Mouse (Mus musculus): ENCODE results near the gene Heatr4.

Gene Heatr4

DNA sequence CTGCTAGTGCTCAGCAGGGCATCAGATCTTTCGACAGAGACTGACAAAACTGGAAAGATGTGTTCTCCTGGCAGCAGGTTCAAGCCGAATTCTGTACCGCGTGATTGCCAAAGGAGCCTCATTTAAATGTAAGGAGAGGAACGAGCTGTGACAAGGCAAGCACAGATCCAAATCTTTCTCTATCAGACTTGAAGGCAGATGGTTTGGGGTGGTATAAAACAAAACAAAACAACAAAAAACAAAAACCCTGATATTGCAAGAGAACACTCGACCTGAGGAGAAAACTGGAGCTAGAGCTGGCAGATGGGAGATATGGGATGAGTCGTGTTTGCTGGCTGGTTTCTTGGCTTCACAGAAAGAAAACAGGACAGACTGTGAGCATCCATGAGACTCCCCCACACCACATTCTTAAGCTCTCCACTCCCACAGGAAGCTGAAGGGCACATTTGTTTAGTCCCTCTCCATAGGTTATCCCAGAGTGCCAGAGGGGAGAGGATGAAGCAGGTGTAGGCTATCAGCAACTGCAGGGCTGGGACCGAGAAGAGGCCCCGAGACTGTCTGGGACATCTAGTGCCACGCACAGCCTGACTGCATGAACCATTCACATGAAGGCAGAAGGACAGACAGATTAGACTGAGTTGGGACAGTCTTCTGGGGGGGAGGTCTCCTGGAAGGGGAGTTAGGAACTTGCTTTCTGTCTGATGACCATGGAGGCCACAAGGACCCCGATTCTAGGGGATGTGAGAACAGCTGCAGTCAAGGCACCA lies 13.9 kb upstream of the Heatr4 start:
- DNase-seq (ENCODE audit: low read depth, low spot score) = no peak

DNA sequence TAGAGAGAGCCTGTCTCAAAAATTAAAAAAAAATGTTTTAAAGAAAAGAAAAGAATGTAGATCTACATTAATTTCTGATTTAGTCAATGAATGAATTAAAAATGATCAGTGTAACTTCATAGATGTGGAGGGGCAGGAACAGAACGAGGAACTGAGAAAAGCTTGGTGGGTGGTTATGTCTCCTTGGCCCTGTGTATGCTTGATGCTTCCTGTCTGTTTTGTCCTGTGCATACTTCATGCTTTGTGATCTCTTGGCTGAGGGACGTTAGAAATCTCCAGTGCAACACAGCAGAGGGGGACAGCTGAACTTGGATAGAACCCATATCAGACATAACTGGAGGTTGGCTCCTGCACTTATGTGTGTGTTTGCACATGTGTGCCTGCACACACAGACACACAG lies 12.6 kb upstream of the Heatr4 start:
- DNase-seq (ENCODE audit: low read depth, low spot score) = no peak

DNA sequence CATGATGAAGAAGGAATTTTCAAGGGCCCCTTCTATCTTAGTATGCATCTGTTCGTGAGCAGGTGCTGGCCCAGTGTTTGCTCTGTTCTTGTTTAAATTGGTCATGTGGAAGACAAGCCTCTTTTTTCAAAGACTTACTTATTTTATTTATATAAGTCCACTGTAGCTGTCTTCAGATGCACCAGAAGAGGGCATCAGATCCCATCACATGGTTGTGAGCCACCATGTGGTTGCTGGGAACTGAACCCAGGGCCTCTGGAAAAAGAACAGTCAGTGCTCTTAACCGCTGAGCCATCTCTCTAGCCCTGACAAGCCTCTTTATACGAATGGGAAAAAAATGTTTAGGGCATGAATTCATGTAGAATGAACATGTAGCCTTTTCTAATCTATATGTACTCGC lies 4.7 kb upstream of the Heatr4 start:
- DNase-seq (ENCODE audit: low read depth, low spot score) = no peak

DNA sequence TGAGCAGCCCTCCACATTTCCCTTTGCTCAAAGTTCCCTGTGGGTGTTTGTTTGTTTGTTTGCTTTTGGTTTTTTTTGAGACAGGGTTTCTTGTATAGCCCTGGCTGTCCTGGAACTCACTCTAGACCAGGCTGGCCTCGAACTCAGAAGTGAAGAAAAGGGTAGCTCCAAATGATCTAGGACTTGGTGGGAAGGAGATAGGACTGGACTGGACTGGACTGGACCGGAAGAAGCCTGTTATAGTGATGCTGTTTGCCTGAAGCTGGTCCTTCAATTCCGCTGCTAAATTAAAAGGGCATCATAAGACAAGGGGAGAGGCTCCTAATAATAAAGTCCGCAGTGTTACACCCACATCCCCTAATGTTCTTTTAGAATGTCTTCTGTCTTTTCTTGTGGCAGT lies 3.8 kb upstream of the Heatr4 start:
- DNase-seq (ENCODE audit: low read depth, low spot score) = no peak

DNA sequence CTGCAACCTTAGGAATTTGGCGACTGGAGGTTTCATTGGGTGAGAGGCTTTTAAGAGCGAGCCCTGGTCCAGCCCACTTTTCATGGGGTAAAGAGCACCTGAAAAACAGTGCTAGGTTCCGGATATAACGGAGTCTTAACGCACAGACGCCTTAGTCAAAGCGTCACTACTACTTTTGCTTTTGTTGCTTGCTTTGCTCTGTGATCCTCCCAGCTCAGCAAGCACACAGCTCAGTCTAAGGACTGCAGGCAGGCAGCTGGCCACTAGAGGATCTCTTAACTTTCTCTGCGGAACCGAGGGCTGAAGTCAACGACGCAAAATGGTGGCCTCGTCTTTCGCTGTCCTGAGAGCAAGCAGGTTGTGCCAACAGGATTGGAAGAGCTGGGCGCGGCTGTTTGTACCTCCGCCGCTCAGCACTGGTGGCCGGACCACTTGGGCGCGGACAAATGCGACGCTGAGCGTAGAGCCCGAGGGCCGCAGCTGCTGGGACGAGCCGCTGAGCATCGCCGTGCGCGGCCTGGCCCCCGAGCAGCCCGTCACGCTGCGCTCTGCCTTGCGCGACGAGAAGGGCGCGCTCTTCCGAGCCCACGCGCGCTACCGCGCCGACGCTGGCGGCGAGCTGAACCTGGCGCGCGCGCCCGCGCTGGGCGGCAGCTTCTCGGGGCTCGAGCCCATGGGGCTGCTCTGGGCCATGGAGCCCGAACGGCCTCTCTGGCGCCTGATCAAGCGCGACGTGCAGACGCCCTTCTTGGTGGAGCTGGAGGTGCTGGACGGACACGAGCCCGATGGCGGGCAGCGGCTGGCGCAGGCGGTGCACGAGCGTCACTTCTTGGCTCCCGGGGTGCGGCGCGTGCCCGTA lies 3.2 kb upstream of the Heatr4 start, which contains the start of gene Acot2:
Acot2 (plus strand) TSS at position 279 of the 859 bp plus-strand sequence.
- DNase-seq (ENCODE audit: low read depth, low spot score) = peak; percentile 93

DNA sequence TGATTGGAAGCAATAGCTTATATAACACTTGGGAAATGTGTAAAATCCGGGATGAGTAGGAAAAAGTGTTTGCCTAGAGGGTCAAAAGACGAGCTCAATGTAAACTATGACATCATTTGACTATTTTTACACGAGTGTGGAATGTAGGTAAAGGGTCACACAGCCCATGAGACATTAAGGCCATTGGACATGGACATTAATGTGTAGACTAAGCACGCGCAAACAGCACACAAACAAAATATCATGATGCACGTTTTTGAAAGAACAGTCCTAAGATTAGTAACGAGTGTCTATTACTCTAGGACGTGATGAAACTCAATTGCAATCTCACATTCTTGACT lies 2.6 kb upstream of the Heatr4 start:
- no peak for DNase-seq (ENCODE audit: low read depth, low spot score)

DNA sequence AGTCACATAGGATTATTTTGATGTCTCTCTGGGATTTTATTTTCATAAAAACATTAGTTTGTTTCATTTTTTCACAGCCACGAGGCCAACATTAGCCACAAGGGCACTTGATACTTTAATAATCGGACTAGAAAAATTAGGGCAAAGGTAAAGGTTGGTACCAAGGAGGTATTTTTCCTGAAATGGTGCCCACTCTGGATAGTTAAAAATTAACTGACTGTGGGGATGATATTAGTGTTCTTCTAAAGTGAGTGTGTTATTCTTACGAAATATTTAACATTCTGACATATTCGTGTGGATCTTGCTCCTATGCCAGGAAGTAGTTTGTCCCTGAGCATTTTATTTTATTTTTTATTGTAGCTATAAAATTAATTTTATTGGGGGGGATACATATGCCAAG lies 3.0 kb downstream of the Heatr4 start:
- DNase-seq (ENCODE audit: low read depth, low spot score) = no peak

DNA sequence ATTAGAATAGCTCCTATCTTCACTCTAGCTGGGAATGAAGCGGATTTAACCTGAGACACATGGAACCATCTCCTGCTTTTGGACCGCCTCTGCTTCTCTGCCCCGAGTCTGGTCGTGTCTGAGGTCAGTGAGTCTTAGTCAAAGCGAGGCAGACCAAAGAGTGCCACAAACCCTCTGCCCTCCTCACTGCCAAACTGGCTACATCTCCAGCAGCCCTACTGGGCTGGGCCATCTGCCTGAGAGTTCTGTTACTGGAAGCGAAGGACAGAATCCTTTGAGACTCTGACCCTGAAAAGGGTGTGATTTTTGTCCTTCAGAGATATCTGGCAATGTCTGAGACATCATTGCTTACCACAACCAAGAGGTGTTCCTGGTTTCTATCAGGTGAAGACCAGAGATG lies 5.8 kb downstream of the Heatr4 start:
- DNase-seq (ENCODE audit: low read depth, low spot score) = no peak

DNA sequence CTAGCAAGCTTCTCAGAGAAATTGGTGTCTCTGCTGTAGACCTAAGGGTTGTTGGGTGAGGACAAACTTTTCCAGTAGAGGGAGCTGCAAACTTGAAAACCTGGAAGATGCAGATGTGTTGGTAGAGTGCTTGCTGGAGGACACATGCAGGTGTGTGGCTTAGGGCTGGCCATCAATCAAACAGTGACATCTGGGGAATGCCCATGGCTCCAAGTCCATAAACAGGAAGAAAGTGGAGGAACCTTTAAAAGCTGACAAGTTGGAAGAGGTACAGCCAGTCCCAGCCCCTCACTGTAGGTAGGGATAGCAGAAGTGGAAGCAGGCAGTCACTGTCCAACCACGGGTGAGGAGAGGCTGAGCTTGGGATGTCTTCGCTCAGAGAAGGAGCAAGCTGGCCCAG lies 12.5 kb downstream of the Heatr4 start:
- DNase-seq (ENCODE audit: low read depth, low spot score) = peak; percentile 77

DNA sequence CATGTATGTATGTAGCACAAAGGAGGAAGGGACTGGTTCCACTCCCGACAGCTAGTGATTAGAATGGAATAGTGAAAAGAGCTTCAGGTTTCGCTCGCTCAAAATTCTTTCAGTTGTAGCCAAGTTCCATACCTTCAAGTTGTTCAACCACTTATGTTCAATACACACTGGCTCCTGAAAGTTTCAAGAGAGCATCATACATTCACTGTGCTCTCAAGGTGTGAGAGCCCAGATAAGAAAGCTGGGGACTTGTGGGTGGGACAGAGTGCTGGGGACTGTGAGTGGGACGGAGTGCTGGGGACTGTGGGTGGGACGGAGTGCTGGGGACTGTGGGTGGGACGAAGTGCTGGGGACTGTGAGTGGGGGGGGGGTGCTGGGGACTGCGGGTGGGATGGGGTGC lies 19.4 kb downstream of the Heatr4 start:
- DNase-seq (ENCODE audit: low read depth, low spot score) = no peak

DNA sequence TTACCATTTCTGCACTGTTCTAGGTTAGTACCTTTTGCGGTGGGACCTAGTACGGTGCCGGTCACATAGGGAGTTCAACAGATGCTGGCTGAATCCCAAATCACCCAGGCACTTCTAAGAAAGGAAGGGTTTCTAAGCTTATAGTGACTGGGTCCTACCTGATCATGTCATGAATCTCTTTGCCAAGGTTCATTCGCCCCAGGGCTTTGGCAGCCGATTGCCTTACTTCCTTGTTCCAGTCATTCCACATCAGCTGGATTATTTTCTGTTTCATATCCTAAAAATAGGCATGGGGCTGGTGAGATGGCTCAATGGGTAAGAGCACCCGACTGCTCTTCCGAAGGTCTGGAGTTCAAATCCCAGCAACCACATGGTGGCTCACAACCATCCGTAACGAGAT lies 26.4 kb downstream of the Heatr4 start:
- no peak for DNase-seq (ENCODE audit: low read depth, low spot score)

DNA sequence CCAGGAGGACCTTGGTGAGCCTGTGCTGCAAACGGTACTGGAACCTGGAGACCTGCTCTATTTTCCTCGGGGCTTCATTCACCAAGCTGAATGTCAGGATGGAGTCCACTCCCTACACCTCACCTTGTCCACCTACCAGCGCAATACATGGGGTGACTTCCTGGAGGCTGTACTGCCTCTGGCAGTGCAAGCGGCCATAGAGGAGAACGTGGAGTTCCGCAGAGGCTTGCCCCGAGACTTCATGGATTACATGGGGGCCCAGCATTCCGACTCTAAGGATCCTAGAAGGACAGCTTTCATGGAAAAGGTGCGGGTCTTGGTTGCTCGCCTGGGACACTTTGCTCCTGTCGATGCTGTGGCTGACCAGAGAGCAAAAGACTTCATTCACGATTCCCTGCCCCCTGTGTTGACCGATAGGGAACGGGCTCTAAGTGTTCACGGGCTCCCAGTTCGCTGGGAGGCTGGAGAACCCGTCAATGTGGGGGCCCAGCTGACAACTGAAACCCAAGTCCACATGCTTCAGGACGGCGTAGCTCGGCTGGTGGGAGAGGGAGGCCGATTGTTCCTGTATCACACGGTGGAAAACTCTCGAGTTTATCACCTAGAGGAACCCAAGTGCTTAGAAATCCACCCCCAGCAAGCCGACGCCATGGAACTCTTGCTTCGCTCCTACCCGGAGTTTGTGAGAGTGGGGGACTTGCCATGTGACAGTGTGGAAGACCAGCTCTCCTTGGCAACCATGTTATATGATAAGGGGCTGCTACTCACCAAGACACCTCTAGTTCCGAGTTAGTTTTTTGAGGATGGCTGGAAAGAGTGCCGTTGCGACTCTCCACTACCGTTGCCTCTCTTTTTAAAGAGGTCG lies 32.7 kb downstream of the Heatr4 start:
- DNase-seq (ENCODE audit: low read depth, low spot score) = no peak

DNA sequence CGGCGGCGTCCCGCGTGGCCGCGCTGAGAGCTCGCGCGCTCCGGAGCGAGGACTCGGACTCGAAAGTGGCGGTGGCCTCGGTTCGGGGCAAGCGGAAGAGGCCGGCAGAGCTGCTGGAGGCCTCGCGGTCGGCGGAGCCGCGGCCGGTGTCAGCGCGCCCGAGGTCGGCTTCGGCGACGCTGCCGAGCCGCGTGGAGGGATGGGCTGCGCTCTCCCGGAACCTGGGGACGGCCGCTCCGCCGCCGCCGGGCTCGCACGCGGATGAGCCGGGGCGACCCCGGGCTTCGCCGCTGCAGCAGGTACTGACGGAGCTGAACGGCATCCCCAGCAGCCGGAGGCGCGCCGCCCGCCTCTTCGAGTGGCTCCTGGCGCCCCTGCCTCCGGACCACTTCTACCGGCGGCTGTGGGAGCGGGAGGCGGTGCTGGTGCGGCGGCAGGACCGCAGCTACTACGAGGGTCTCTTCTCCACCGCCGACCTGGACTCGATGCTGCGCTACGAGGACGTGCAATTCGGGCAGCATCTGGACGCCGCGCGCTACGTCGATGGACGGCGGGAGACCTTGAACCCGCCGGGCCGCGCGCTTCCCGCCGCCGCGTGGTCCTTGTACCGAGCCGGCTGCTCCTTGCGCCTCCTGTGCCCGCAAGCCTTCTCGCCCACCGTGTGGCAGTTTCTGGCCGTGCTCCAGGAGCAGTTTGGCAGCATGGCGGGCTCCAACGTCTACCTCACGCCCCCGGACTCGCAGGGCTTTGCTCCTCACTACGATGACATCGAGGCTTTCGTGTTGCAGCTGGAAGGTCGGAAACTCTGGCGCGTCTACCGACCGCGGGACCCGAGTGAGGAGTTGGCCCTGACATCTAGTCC lies 33.6 kb downstream of the Heatr4 start:
- DNase-seq (ENCODE audit: low read depth, low spot score) = peak; percentile 58

DNA sequence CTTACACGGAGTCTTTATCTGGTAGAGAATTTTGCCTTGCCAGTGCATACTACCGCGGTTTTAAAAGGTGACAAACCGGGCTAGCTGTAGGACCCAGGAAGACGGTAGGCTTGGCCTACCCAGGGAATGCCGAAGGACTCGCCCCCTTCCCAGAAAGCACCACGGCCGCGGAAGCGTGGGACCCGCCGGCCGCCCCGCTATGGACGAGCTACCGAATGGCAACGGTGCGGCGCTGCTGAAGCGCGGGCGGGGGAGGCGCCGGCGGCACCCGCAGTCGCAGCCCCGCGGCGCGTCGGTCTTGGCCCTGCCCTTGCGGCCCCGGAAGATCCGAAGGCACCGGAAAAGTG lies 34.2 kb downstream of the Heatr4 start, which contains the start of gene Riox1:
Riox1 (plus strand) TSS at position 116 of the 347 bp plus-strand sequence.
- DNase-seq (ENCODE audit: low read depth, low spot score) = peak; percentile 88

DNA sequence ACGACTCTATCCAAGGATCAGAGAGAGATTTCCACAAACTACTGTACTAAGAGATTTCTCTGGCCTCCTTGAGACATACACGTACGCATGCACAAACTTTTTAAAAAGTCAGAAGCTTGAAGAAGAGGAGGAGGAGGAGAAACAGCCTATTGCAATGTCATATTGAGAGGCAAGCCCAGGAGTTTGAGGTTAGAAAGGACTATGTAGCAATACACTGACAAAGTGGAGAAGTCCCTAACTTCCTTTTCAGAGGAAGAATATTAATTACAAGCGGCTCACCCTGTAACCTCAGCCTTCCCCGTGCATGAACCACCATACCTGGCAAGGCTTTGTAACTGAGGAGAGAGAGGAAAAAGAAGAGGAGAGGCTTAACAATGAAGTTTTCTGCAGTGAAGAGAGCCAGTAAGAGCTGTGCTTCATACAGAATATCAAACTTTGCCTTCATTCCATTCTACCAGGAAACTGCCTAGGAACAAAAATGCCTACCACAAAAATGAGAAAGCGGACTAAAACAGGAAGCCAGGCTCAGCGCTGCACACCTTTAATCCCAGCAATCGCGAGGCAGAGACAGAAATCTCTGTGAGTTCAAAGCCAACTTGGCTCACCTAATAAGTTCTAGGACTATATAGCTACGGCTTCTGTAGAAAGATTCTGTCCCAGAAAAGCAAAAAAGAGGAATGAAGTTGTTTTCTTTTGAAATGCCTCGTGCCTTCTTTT lies 34.7 kb downstream of the Heatr4 start:
- no peak for DNase-seq (ENCODE audit: low read depth, low spot score)

DNA sequence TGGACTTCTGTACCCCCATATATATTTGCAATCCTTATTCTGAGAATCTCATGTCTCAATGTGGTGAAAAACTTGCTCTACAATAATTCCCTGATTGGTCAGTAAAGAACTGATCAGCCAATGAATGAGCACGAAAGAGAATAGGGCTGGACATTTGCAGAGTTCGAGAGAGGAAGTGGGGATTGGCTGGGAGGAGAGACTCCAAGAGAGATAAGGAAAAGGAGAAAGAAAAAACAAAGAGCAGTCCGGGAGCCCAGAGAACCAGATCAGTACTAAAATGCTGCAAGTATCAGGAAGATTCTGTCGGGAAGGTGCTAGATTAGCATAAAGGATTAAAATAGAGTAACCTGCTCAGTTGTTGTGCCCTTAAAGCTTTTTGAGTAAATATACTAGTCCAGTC lies 35.6 kb downstream of the Heatr4 start:
- DNase-seq (ENCODE audit: low read depth, low spot score) = no peak

DNA sequence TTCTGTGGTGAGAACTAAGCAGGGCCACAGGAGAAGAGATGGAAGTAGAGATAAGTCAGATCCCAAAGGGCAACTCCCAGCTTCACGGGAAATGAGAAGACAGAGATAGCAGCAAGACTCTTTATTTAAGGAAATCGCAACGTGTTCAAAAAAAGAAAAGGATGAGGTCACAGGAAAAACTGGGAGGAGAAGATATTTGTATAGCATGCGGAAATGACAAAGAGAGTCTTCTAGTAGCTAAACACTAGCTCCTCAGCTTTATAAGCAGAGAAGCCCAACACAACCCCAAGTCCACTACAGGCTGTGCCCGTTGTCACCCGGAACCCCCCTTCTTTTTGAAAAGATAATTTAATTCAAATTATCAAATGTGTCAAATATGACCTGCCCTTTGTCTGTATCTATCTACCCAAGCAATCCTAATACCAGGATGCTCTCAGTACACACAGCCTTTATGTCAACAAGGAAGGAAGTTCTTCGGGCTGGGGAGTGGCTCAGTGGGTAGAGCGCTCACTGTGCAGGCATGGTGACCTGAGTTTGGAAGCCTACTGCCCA lies 37.3 kb downstream of the Heatr4 start:
- DNase-seq (ENCODE audit: low read depth, low spot score) = no peak

DNA sequence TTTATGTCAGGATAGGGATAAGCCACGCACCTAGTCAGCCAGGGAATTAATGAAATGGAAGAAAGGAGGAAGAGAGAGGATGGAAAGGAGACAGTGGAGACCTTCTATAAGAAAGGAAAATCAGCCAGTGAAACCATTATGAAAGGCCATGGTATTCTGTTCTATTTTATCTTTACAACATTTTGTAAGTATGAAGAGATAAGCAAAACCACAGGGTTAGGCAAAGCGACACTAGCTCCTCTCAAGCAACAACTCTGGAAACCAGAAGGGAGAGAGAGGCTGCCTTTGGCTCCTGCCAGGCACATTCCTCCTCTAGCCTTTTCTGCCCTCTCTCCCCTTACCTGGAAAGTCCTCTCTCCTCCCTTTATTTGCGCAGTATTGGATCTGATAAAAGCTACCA lies 42.7 kb downstream of the Heatr4 start:
- no peak for DNase-seq (ENCODE audit: low read depth, low spot score)

DNA sequence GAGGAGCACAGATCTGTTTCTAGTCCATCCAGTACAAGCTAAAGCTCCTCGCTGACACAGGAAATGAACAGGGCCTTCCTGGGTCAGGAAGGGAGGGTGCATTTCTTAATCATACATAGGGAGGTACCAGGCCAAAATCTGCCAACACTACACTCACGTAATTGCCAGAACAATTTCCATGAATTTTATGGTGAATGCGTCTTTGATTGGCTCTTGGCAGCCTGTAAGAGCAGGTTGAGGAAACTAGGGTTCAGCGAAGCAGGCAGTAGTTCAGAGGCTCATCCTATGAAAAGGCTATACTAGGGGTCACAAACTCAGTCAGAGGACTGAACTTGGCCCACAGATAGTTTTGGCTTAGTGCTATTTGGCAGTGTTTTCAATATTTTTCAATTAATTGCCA lies 44.6 kb downstream of the Heatr4 start:
- DNase-seq (ENCODE audit: low read depth, low spot score) = no peak

DNA sequence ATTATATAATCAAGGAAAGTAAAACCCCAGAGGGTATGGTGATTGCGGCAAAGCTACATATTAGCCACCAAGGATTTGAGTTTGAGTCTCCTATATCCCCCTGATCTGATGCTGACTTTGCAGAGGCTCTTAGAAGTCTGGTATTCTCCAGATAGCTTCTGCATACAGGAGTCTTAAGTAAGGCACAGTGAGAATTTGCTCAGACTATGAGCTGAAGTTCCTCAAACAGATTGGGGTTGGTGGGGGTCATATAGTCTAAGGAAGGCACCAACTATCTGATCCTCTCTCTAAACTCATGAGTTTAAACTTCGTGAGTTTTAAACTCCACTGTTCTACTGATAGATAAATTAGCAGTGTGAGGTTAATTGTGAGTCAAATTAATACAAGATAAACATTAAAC lies 45.3 kb downstream of the Heatr4 start:
- no peak for DNase-seq (ENCODE audit: low read depth, low spot score)
